Mouse (Mus musculus) intestine, embryonic 16.5 days (tissue): ENCODE results near the gene Itga6. TPM values are rescaled to one million over a fixed set of nuclear protein-coding genes. Genes with fewer than 3 reads are reported as not detected.
A peak's percentile ranks its signal among the peaks of the same experiment; 100 is the strongest.

Source experiments
- ATAC-seq: fragments of 200-750 bp; cut with Nextera tagmentation; 2 replicates; pipeline ENCODE4 v1.8.0; 2017; ENCODE audit warnings: moderate TSS enrichment, moderate library complexity
- H3K27ac ChIP-seq: fragments of 300-500 bp; sonication (generic); 2 replicates; pipeline ENCODE4 v1.5.1; 2014; ENCODE audit warnings: mild to moderate bottlenecking, low read length
- H3K27me3 ChIP-seq: fragments of 300-500 bp; sonication (generic); replicated peaks from 2 replicates; pipeline ENCODE4 v1.6.1; 2014; ENCODE audit warnings: low read length, control low read depth, mixed read lengths; ENCODE audit not compliant: control insufficient read depth, insufficient read depth
- H3K36me3 ChIP-seq: fragments of 300-500 bp; sonication (generic); 2 replicates; pipeline ENCODE4 v1.6.1; 2014; ENCODE audit warnings: low read length, control low read depth; ENCODE audit not compliant: control insufficient read depth, insufficient read depth
- H3K4me1 ChIP-seq: fragments of 300-500 bp; sonication (generic); 2 replicates; pipeline ENCODE4 v1.6.1; 2014; ENCODE audit warnings: low read length, control low read depth, mixed read lengths; ENCODE audit not compliant: control insufficient read depth, insufficient read depth
- H3K4me2 ChIP-seq: fragments of 300-500 bp; sonication (generic); 2 replicates; pipeline ENCODE4 v1.6.1; 2014; ENCODE audit warnings: low read depth, low read length, control low read depth
- H3K4me3 ChIP-seq: fragments of 300-500 bp; sonication (generic); 2 replicates; pipeline ENCODE4 v1.5.1; 2014; ENCODE audit warnings: mild to moderate bottlenecking, low read length
- H3K9ac ChIP-seq: fragments of 300-500 bp; sonication (generic); 2 replicates; pipeline ENCODE4 v1.6.1; 2014; ENCODE audit warnings: low read depth, low read length
- H3K9me3 ChIP-seq: fragments of 300-500 bp; sonication (generic); 2 replicates; pipeline ENCODE4 v1.6.1; 2016; ENCODE audit warnings: low read length, control low read depth; ENCODE audit not compliant: control insufficient read depth
- WGBS: fragments of 180-500 bp; shearing (Covaris S2); extraction: QIAGEN DNeasy Blood & Tissue Kit; methylation state at CpG from one replicate; pipeline ENCODE4 v1.1.7; 2014; 5-methylcytosine and 5-hydroxymethylcytosine counted together
- polyA plus RNA-seq: library from polyadenylated mRNA; unstranded; fragments of >200 nt; fragmentation: Nextera tagmentation; extraction: Ambion mirVana; gene quantifications from 2 replicates; pipeline ENCODE4 v1.2.1, GENCODE M21; 2015

Itga6 gene
- polyA plus RNA-seq, 1 experiment from 2014 or later = 22.6 TPM

DNA sequence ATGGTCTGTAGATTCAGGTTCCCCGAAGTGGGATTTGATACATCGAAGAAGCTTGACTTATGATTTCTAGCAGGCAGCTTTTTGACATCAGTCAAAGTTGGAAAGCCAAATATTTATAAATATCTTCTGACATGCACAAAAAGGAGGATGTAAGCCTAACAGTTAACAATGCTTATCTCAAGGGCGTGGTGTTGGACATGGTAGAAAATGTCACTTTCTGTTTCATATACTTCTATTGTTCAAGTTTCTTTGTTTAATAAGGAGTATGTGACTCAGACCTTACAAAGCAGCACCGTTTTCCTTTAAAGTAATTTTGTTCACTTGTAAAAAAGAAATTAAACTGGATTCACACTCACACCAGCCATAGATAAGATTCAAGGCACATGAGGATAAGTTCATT is 26.3 kb downstream of the Itga6 start:
- no peaks in the 10 kb centered on the region for H3K27me3 ChIP-seq
- H3K4me2 ChIP-seq = no peak overlapping the region
- H3K27ac ChIP-seq = no peak overlapping the region
- WGBS = 77% methylated on average over 4 of the region's 4 CpGs
- no peaks in the 10 kb centered on the region for H3K4me1 ChIP-seq
- no peak overlapping the region for H3K9ac ChIP-seq
- H3K9me3 ChIP-seq = no peaks in the 10 kb centered on the region
- H3K4me3 ChIP-seq = no peak overlapping the region
- H3K36me3 ChIP-seq = no peaks in the 10 kb centered on the region
- ATAC-seq = no peak

DNA sequence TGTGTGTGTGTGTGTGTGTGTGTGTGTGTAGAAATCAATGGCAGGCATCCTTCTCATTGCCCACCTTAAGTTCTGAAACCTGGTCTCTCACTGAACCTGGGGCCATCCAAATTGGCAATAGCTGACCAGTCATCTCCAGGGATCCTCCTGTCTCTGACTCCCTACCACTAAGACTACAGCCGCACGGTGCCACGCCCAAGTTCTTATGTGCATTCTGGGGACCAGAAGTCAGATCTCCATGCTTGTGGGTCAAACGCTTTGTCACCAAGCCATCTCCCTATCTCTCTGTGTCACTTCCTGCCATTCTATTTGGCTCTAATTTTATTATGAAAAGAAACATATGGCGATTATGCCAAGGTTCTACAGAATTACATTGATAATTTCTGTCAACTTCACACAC is 28.3 kb downstream of the Itga6 start:
- Histone ChIP-seq H3K4me1 (no peaks in the 10 kb centered on the region), H3K4me3 (no peak overlapping the region), H3K9me3 (no peaks in the 10 kb centered on the region), H3K4me2 (no peak overlapping the region), H3K27me3 (no peaks in the 10 kb centered on the region), H3K36me3 (no peaks in the 10 kb centered on the region), H3K9ac (no peak overlapping the region), H3K27ac (no peak overlapping the region)
- ATAC-seq = no peak
- WGBS = 85% methylated on average over 5 of the region's 5 CpGs

DNA sequence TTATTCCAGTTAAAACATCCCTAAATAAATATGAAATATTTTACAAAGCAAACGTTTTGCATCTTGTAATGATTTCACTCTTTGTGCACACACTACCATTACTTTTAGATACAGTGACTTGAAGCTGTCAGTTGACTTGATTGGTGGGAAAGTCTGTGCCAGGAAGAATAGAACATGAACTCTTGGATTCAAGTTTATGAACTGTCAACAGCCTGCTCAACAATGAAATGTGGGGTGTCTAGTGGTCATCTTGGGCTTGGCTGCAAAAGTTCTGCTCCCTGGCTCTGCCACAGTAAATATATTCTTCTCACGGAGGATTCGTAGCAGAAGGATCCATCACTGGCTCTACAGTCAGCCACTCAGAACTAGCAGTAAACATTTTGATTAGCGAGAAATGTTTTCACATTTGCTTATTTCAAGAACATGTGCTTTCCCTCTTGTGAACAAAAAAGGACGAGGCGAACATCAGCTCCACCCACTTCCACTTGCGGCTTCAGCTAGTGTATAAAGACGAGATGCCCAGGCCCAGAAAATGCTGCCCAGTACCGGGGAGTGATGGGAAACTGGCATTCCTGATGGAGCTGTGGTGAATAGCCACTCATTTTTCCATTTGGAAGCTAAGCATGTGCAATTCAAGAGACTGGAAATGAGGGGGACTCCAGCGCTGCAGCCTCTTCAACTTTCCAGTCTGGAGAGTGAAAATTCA is 29.0 kb downstream of the Itga6 start:
- WGBS = 60% methylated on average over 10 of the region's 10 CpGs
- Histone ChIP-seq H3K4me1 (no peaks in the 10 kb centered on the region), H3K4me3 (no peak overlapping the region), H3K27me3 (no peaks in the 10 kb centered on the region), H3K36me3 (no peaks in the 10 kb centered on the region), H3K9me3 (no peaks in the 10 kb centered on the region), H3K27ac (no peak overlapping the region), H3K9ac (no peak overlapping the region), H3K4me2 (no peak overlapping the region)
- 0 out of 2 replicates have a peak, but pooled peaks have one; percentile 42 for ATAC-seq

DNA sequence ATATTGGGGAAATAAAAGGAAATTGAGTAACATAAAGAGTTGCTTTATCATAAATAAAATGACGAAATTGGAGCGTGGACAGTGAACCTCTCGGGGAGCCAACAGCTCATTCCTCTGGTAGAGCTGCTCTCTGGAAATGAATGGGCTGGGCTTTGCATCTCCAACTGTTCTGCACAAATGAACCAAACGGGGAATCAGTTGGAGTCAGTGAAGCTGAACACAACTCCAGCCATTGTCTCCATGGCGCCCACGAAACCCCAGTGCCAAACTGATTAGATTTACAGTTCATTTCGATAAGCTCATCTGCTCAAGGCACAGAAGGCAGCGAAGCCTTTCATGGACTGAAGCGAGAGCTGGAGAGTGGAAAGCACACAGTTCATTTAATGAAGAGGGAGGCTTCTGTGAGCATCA is 29.8 kb downstream of the Itga6 start:
- 67% methylated on average over 9 of the region's 9 CpGs for WGBS
- Histone ChIP-seq H3K27ac (no peak overlapping the region), H3K4me3 (no peak overlapping the region), H3K27me3 (no peaks in the 10 kb centered on the region), H3K9ac (no peak overlapping the region), H3K4me2 (no peak overlapping the region), H3K9me3 (no peaks in the 10 kb centered on the region), H3K36me3 (no peaks in the 10 kb centered on the region), H3K4me1 (no peaks in the 10 kb centered on the region)
- no peak for ATAC-seq

DNA sequence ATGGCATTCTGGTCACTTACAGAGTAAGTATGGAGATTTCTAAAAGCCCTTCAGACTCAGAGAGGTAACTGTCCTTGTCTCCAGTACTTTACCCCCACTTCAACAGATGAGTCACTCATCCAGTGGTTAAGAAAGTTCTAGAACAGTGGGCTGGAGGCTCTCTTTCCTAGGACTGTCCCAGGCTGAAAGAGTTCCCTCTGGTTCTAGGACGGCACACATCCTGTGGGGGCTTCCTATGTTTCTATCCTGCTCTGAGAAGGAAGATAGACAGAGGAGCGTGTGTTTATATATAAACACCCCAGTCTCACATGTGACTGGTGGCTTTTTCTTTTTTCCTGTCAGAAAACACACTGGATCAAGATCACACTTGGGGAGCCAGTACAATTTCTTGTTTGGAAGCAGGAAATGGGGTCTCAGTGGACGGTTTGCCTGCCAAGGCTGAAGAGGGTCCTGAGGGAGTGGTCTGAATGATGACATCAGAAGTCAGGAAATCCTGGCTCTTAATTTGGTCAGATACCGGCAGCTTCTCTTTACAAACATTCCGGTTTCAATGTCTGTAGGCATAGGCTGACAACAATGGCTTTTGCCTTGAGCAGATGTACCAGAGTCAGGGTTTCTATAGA is 34.0 kb downstream of the Itga6 start:
- Histone ChIP-seq H3K27ac (peak overlapping the region; percentile 61), H3K9me3 (no peaks in the 10 kb centered on the region), H3K9ac (no peak overlapping the region), H3K4me2 (no peak overlapping the region), H3K4me3 (no peak overlapping the region), H3K27me3 (no peaks in the 10 kb centered on the region), H3K36me3 (no peaks in the 10 kb centered on the region), H3K4me1 (no peaks in the 10 kb centered on the region)
- peak; percentile 60 for ATAC-seq
- WGBS = 50% methylated on average over 5 of the region's 5 CpGs

DNA sequence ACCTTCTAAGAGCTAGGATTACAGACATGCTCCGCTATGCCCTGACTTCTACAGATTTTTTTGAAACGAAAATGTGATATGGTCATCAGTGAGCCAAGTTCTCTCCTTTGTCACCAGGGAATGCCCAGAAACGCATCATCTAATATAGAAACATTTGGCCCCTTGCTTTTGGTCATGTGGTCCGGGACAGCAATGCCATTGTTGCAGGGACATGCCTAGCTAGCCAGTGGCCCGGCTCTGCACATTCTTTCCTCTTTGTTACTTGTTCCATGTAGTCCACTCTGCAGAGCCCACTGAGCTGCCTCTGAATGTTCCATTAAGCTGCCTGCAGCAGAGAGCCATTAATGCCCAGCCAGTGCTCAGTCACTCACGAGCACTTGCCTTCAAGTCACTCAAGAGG is 34.6 kb downstream of the Itga6 start:
- ATAC-seq = no peak
- Histone ChIP-seq H3K9ac (no peak overlapping the region), H3K36me3 (no peaks in the 10 kb centered on the region), H3K27ac (no peak overlapping the region), H3K9me3 (no peaks in the 10 kb centered on the region), H3K4me2 (no peak overlapping the region), H3K4me1 (no peaks in the 10 kb centered on the region), H3K27me3 (no peaks in the 10 kb centered on the region), H3K4me3 (no peak overlapping the region)
- 76% methylated on average over 6 of the region's 6 CpGs for WGBS

DNA sequence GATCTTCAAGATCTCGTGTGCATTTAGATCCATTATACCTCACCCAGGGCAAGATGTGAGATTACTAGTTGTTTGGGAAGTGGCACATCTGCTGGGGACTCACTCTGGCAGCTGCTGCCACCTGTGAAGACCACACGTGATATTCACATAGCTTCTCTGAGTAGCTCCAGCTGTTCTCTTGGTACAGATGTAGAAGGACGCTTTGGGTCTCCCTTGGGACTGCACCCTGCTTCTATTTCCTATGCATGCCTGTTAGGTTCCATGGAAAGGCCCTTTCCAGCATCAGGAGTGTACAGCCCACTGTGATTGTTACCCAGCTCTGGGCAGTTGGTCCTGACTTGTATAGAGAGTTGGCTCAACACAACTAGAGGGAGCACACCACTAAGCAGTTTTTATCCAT is 39.8 kb downstream of the Itga6 start:
- H3K27me3 ChIP-seq = no peaks in the 10 kb centered on the region
- no peak overlapping the region for H3K4me3 ChIP-seq
- 62% methylated on average over 3 of the region's 3 CpGs for WGBS
- H3K27ac ChIP-seq = no peak overlapping the region
- H3K9me3 ChIP-seq = no peaks in the 10 kb centered on the region
- H3K36me3 ChIP-seq = no peaks in the 10 kb centered on the region
- H3K4me2 ChIP-seq = no peak overlapping the region
- no peak overlapping the region for H3K9ac ChIP-seq
- no peaks in the 10 kb centered on the region for H3K4me1 ChIP-seq
- ATAC-seq = no peak

DNA sequence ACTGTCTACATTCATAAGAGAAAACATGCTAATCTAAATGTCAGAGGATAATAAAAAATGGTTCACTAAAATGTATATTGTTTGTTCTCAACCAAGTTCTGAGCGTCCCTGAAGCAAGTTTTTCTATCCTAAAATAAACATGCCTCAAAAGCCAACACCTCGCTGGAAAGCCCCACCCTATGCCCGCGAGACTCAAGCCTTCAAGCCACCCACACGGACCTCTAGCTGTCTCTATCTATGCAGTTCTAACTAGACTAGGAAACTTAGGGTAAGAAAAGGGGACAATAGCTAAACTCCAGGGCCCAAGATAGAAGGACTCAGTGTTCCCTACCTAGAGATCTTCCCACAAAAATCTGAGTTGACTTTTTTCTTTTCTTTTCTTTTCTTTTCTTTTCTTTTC is 40.6 kb downstream of the Itga6 start:
- Histone ChIP-seq H3K27me3 (no peaks in the 10 kb centered on the region), H3K9ac (no peak overlapping the region), H3K9me3 (no peaks in the 10 kb centered on the region), H3K4me2 (no peak overlapping the region), H3K4me1 (no peaks in the 10 kb centered on the region), H3K27ac (no peak overlapping the region), H3K4me3 (no peak overlapping the region), H3K36me3 (no peaks in the 10 kb centered on the region)
- ATAC-seq = no peak
- WGBS = 37% methylated on average over 5 of the region's 5 CpGs

DNA sequence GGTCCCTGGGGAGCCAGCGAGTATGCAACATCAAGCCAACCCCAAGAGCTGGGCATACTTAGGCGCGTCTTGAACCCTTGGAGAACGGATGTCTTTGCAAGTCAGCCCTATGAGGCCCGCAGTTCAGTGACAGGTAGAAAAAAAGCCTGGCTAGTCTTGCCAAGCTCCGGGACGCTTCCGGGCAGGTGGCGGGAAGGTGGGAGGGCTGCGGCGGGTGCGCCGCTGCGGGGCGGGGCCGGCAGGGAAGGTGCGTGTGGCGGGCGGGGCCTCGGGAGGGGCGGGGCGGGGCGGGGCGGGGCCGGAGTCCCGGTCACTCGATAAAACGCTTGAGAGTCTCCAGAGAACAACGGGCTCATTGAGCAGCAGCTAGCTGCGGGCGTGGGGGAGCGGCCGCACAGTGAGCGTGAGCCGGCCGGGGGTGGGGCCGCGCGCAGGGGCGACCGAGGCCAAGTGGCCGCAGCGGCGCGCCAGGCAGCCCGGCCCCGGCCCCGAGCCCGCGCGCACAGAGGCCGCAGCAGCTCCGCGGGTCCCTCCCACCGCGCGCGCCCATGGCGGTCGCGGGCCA is 41.3 kb downstream of the Itga6 start:
- Histone ChIP-seq H3K27me3 (no peaks in the 10 kb centered on the region), H3K9ac (peak overlapping the region; percentile 83), H3K4me3 (peak overlapping the region; percentile 84), H3K4me2 (peak overlapping the region; percentile 82), H3K9me3 (no peaks in the 10 kb centered on the region), H3K36me3 (no peaks in the 10 kb centered on the region), H3K27ac (peak overlapping the region; percentile 86), H3K4me1 (no peaks in the 10 kb centered on the region)
- peak; percentile 95 for ATAC-seq
- WGBS = 1% methylated on average over 46 of the region's 61 CpGs
